ENCODE assay signal across 9 mouse cellular contexts in the genomic region with DNA sequence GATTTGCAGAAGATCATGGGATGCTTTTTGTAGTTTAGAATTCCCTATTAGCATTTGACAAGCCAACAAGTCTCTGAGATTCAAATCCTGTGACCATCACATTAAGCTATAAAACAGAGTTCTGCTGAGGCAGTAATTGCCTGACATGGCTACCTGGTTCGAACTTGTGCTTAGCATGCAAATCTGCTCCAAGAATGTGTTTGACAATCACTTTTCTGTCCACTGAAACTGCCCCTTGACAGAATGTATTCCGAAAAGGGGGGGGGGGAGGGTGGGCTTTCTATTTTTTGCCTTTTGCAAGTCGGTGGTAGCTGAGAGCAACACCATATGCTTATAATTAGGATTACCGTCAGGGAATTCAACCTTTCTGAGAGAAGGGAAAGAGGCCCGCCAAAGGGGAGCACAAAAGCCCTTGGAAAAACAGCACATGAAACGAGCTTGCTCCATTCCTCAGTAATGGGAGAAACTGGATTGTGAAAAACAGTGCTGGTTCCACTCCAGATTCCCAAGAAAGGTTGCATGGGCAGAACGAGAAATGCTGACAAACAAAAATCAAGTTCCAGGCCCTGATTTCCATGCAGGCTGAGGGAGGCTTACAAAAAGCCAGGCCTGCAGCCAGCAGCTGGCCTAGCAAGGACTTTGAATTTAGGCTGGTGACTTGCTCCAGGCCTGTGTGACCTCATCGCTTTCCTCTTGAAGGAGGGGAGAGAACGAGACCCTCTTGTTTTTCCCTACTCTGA.
DNase-seq lines count a peak whose midpoint lies in the region; ATAC-seq and TF ChIP-seq lines count a peak whose summit lies in the region.
"Had no signal": no experiment of that assay in that cellular context is flagged by ENCODE, and none has a peak within 500 bp of the region (broad histone marks: within the 10 kb centered on the region; RNA-seq: fewer than 3 reads in every experiment).

No protein-coding gene starts in this region.

- no peaks in the 10 kb centered on the region for H3K36me3 ChIP-seq in forebrain, embryonic 11.5 days (ENCODE audit: control insufficient read depth, insufficient read depth, low read length)
- no peaks in the 10 kb centered on the region for H3K36me3 ChIP-seq in hindbrain, embryonic 10.5 days
- no peaks in the 10 kb centered on the region for H3K36me3 ChIP-seq in midbrain, embryonic 15.5 days (replicated peaks)
- no peaks in the 10 kb centered on the region for H3K36me3 ChIP-seq in thymus, adult 2 months (ENCODE audit: control insufficient read depth, insufficient read depth, low read length)

- no peak overlapping the region for H3K4me3 ChIP-seq in forebrain, embryonic 11.5 days (ENCODE audit: low read depth, low read length)
- H3K4me3 ChIP-seq in hindbrain, embryonic 10.5 days, result no peak overlapping the region
- no peak overlapping the region for H3K4me3 ChIP-seq in midbrain, embryonic 15.5 days
- no peak overlapping the region for H3K4me3 ChIP-seq in thymus, adult 2 months (ENCODE audit: control insufficient read depth, insufficient read depth, low read length)

- H3K27me3 ChIP-seq in forebrain, embryonic 11.5 days (ENCODE audit: control insufficient read depth, insufficient read depth, low read length), result no peaks in the 10 kb centered on the region
- H3K27me3 ChIP-seq in hindbrain, embryonic 10.5 days (ENCODE audit: insufficient read depth, poor library complexity, severe bottlenecking), result no peaks in the 10 kb centered on the region
- no peaks in the 10 kb centered on the region for H3K27me3 ChIP-seq in midbrain, embryonic 15.5 days (replicated peaks)
- H3K27me3 ChIP-seq in thymus, adult 2 months (ENCODE audit: control insufficient read depth, insufficient read depth, low read length), result no peaks in the 10 kb centered on the region
- H3K27me3 ChIP-seq: CH12.LX had no signal

- 17% methylated on average over 9 of the region's 9 CpGs for WGBS in forebrain, embryonic 11.5 days
- 34% methylated on average over 9 of the region's 9 CpGs for WGBS in hindbrain, embryonic 10.5 days
- 14% methylated on average over 9 of the region's 9 CpGs for WGBS in midbrain, embryonic 15.5 days
- WGBS in thymus, adult 2 months, result 84% methylated on average over 9 of the region's 9 CpGs

- peak; percentile 83 for DNase-seq in heart, adult 11 months
- no peak for DNase-seq in heart, adult 8-10 months (ENCODE audit: low spot score)
- DNase-seq in forebrain, embryonic 11.5 days (ENCODE audit: low spot score), result peak; percentile 71
- peak; percentile 69 for DNase-seq in hindbrain, embryonic 10.5 days (ENCODE audit: low spot score)
- DNase-seq in left cerebral cortex, adult 11 months (ENCODE audit: low spot score), result peak; percentile 11
- DNase-seq in yolk sac, embryonic 10.5 days (ENCODE audit: low spot score), result peak; percentile 8
- no peak for DNase-seq in thymus, adult 2 months

- ATAC-seq in forebrain, embryonic 11.5 days (replicated peaks; ENCODE audit: low FRiP score), result peak; percentile 89
- peak; percentile 74 for ATAC-seq in midbrain, embryonic 15.5 days (replicated peaks)

- H3K9me3 ChIP-seq in forebrain, embryonic 11.5 days (ENCODE audit: control insufficient read depth, low read length), result no peaks in the 10 kb centered on the region
- H3K9me3 ChIP-seq in hindbrain, embryonic 10.5 days, result no peaks in the 10 kb centered on the region
- no peaks in the 10 kb centered on the region for H3K9me3 ChIP-seq in midbrain, embryonic 15.5 days

- peak overlapping the region; percentile 84 for H3K27ac ChIP-seq in forebrain, embryonic 11.5 days (ENCODE audit: low read depth, low read length)
- H3K27ac ChIP-seq in hindbrain, embryonic 10.5 days, result peak overlapping the region; percentile 85
- H3K27ac ChIP-seq in midbrain, embryonic 15.5 days, result peak overlapping the region; percentile 48; the same call in 1 of the 2 replicates
- H3K27ac ChIP-seq in thymus, adult 2 months (ENCODE audit: control insufficient read depth, insufficient read depth, low read length), result no peak overlapping the region

- peak overlapping the region; percentile 35; the same call in 1 of the 2 replicates for H3K9ac ChIP-seq in forebrain, embryonic 11.5 days (ENCODE audit: low read length)
- H3K9ac ChIP-seq in midbrain, embryonic 15.5 days, result no peak overlapping the region

- H3K4me2 ChIP-seq in forebrain, embryonic 11.5 days (ENCODE audit: low read depth, low read length, severe bottlenecking), result no peak overlapping the region
- no peak overlapping the region for H3K4me2 ChIP-seq in midbrain, embryonic 15.5 days

- H3K4me1 ChIP-seq in forebrain, embryonic 11.5 days (replicated peaks; ENCODE audit: control insufficient read depth, insufficient read depth, low read length), result peaks cover 5% of the 10 kb centered on the region; the same call in 1 of the 2 replicates
- peaks cover 9% of the 10 kb centered on the region for H3K4me1 ChIP-seq in hindbrain, embryonic 10.5 days (replicated peaks)
- peaks cover 8% of the 10 kb centered on the region; the same call in 1 of the 2 replicates for H3K4me1 ChIP-seq in midbrain, embryonic 15.5 days
- H3K4me1 ChIP-seq in thymus, adult 2 months (replicated peaks; ENCODE audit: control insufficient read depth, insufficient read depth, low read length), result no peaks in the 10 kb centered on the region

- no peak for TF ChIP-seq CTCF in thymus, adult 2 months (IDR thresholded peaks at IDR 0.05; ENCODE audit: borderline replicate concordance, control insufficient read depth, extremely low read depth, insufficient read depth, low read length, poor library complexity)

- TF ChIP-seq POLR2A in thymus, adult 2 months (IDR thresholded peaks at IDR 0.05; ENCODE audit: control insufficient read depth, extremely low read depth, insufficient read depth, low read length, poor library complexity), result no peak

Comparison
In these comparisons a context has a peak if more than half of its experiments do, and no peak if none do; other contexts are left out.
1. DNase-seq: peak in heart, adult 11 months (single experiment), forebrain, embryonic 11.5 days (single experiment), hindbrain, embryonic 10.5 days (single experiment), left cerebral cortex, adult 11 months (single experiment) and yolk sac, embryonic 10.5 days (single experiment); none in heart, adult 8-10 months (single experiment) and thymus, adult 2 months (single experiment).